In the genomic region with DNA sequence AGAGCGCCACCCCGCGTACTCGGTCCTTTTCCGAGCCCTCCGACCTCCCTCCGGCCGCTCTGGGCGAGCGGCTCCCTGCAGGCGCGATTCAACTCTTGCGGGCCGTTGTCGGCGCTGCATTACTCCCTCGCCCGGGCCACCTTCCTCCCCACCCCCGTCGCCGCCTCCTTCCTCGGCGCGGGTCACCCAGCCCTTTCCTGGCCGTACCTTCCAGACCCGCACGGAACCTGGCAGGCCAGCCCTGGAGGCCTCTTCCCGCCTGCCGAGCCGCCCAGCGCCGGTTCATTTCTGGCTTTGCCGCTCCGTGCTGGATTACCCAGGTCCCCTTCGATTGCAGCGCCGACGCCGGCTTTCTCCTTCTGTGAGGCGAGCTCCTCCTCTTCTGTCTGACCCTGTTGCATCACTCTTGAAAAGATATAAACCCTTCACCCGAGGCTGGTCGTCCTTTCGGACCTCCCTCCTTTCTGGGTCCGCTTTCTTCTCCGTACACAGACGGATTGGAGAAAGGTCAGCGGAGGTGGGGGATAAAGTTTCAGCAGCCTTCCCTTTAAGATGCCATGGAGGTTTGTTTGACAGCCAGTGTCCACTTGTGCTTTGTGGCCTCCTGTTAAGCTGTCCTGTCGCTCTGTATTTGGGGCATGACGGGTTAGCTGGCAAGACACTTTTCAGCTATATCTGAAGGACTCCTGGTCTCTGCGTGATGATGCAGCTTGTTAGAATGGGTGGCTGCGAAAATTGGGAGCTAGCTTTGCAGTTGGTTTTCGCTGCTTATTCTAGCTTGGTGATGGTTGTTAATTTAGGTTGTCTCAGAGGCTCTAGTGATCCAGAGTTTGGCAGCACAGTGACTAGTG, we compare ENCODE assay signal across 8 mouse cellular contexts. TPM values are rescaled to one million over a fixed set of nuclear protein-coding genes. Genes with fewer than 3 reads are reported as not detected.
DNase-seq lines count a peak whose midpoint lies in the region; ATAC-seq and TF ChIP-seq lines count a peak whose summit lies in the region.

No protein-coding gene starts in this region.

- peak; percentile 67 for ATAC-seq in forebrain, postnatal 0 days
- ATAC-seq in hematopoietic stem cell, adult 5-6 weeks (replicated peaks in 1 of 2; ENCODE audit: insufficient read depth in 1 of 2, low FRiP score in 2 of 2, low TSS enrichment in 1 of 2, low read depth in 1 of 2, poor library complexity in 2 of 2, severe bottlenecking in 2 of 2) = peak; percentile 26 to 30; a peak in 3 of 4 replicates

- DNase-seq in MN1 (ENCODE audit: low spot score) = peak; percentile 81
- peak; percentile 41 for DNase-seq in c-Kit-positive CD71-negative TER-119-negative erythroid progenitor cells, embryonic 14.5 days (ENCODE audit: low read depth)
- peak; percentile 58 for DNase-seq in forebrain, postnatal 0 days
- peak; percentile 36 to 38 for DNase-seq in layer of hippocampus, postnatal 36 days
- peak; percentile 44 for DNase-seq in lung, postnatal 36 days
- peak; percentile 65 for DNase-seq in retina, embryonic 14.5 days (ENCODE audit: low spot score)
- DNase-seq in urinary bladder, postnatal 14 days (ENCODE audit: low spot score) = peak; percentile 56

- H3K4me2 ChIP-seq in forebrain, postnatal 0 days (ENCODE audit: low read depth) = peak overlapping the region; percentile 85

- H3K9ac ChIP-seq in forebrain, postnatal 0 days = peak overlapping the region; percentile 83

- H3K27ac ChIP-seq in forebrain, postnatal 0 days (ENCODE audit: low read depth, low read length) = peak overlapping the region; percentile 77

- WGBS in forebrain, postnatal 0 days = 4% methylated on average over 51 of the region's 52 CpGs

- TF ChIP-seq CTCF in forebrain, postnatal 0 days (IDR thresholded peaks at IDR 0.05; ENCODE audit: low read depth) = no peak; the same call in 1 of the 2 replicates

- H3K27me3 ChIP-seq in forebrain, postnatal 0 days (ENCODE audit: insufficient read depth, low read length) = no peaks in the 10 kb centered on the region

- peaks cover 12% of the 10 kb centered on the region for H3K36me3 ChIP-seq in forebrain, postnatal 0 days (ENCODE audit: insufficient read depth)

- no peaks in the 10 kb centered on the region for H3K9me3 ChIP-seq in forebrain, postnatal 0 days (ENCODE audit: low read length)

- H3K4me1 ChIP-seq in forebrain, postnatal 0 days (ENCODE audit: insufficient read depth) = peaks cover 17% of the 10 kb centered on the region

- peak overlapping the region; percentile 88 for H3K4me3 ChIP-seq in forebrain, postnatal 0 days (ENCODE audit: low read depth, low read length)

RNA-seq across cellular contexts. Expression of gene Uhrf1bp1, which starts 0.8 kb away (rescaled TPM):
- total RNA-seq in forebrain, postnatal 0 days (2014; rRNA removed) = 9.8 and 13.6 TPM in 2 replicates
- polyA plus RNA-seq in forebrain, postnatal 0 days (2015; fragmentation: Nextera tagmentation; extraction: Ambion mirVana) = 2.1 and 2.6 TPM in 2 replicates
- total RNA-seq in hematopoietic stem cell, adult 5-6 weeks (2017) = 7.4 and 9.2 TPM in 2 replicates
- total RNA-seq in layer of hippocampus, postnatal 36 days (2021) = 10 to 100 TPM; 14.5 to 16.9 TPM

RNA-seq across cellular contexts. Expression of gene Snrpc, which starts 19.1 kb away (rescaled TPM):
- total RNA-seq in forebrain, postnatal 0 days (2014; rRNA removed) = 137 and 204 TPM in 2 replicates
- 259 and 297 TPM in 2 replicates for polyA plus RNA-seq in forebrain, postnatal 0 days (2015; fragmentation: Nextera tagmentation; extraction: Ambion mirVana)
- total RNA-seq in hematopoietic stem cell, adult 5-6 weeks (2017) = 75.7 and 108 TPM in 2 replicates
- 10 to 100 TPM; 49.7 to 51.5 TPM for total RNA-seq in layer of hippocampus, postnatal 36 days (2021)

RNA-seq across cellular contexts. Expression of gene D17Wsu92e, which starts 36.6 kb away (rescaled TPM):
- 63.6 and 70.5 TPM in 2 replicates for total RNA-seq in forebrain, postnatal 0 days (2014; rRNA removed)
- 8.6 and 9.4 TPM in 2 replicates for polyA plus RNA-seq in forebrain, postnatal 0 days (2015; fragmentation: Nextera tagmentation; extraction: Ambion mirVana)
- total RNA-seq in hematopoietic stem cell, adult 5-6 weeks (2017) = 53.9 and 68.7 TPM in 2 replicates
- 100 to 1,000 TPM; 191 to 194 TPM for total RNA-seq in layer of hippocampus, postnatal 36 days (2021)

RNA-seq across cellular contexts. Expression of gene Anks1, which starts 52.1 kb away (rescaled TPM):
- 45.0 and 67.4 TPM in 2 replicates for total RNA-seq in forebrain, postnatal 0 days (2014; rRNA removed)
- 16.8 and 21.1 TPM in 2 replicates for polyA plus RNA-seq in forebrain, postnatal 0 days (2015; fragmentation: Nextera tagmentation; extraction: Ambion mirVana)
- total RNA-seq in hematopoietic stem cell, adult 5-6 weeks (2017) = 46.1 and 51.3 TPM in 2 replicates
- total RNA-seq in layer of hippocampus, postnatal 36 days (2021) = 10 to 100 TPM; 39.9 to 40.4 TPM

RNA-seq across cellular contexts. Expression of gene Taf11, which starts 52.6 kb away (rescaled TPM):
- 22.9 and 23.9 TPM in 2 replicates for total RNA-seq in forebrain, postnatal 0 days (2014; rRNA removed)
- polyA plus RNA-seq in forebrain, postnatal 0 days (2015; fragmentation: Nextera tagmentation; extraction: Ambion mirVana) = 53.1 and 60.6 TPM in 2 replicates
- 31.2 and 57.5 TPM in 2 replicates for total RNA-seq in hematopoietic stem cell, adult 5-6 weeks (2017)
- 10 to 100 TPM; 34.6 to 37.4 TPM for total RNA-seq in layer of hippocampus, postnatal 36 days (2021)

Comparison
In these comparisons a context has a peak if more than half of its experiments do, and no peak if none do; other contexts are left out.
1. Peak in every context shown above with its lines: DNase-seq, ATAC-seq, H3K4me3 ChIP-seq and H3K27ac ChIP-seq.